Mouse (Mus musculus) induced T-regulatory cell, adult 2 months (primary cell): ENCODE results near the gene Orai1.

Experiments
- DNase-seq: peaks from one replicate; pipeline ENCODE4 v3.0.0-alpha.2; 2012; ENCODE audit warnings: low read depth

Orai1 gene

GRCm38 (mm10) chr5:122994910-122995309 is 20.0 kb upstream of the Orai1 start:
- DNase-seq: peak; percentile 84

DNA sequence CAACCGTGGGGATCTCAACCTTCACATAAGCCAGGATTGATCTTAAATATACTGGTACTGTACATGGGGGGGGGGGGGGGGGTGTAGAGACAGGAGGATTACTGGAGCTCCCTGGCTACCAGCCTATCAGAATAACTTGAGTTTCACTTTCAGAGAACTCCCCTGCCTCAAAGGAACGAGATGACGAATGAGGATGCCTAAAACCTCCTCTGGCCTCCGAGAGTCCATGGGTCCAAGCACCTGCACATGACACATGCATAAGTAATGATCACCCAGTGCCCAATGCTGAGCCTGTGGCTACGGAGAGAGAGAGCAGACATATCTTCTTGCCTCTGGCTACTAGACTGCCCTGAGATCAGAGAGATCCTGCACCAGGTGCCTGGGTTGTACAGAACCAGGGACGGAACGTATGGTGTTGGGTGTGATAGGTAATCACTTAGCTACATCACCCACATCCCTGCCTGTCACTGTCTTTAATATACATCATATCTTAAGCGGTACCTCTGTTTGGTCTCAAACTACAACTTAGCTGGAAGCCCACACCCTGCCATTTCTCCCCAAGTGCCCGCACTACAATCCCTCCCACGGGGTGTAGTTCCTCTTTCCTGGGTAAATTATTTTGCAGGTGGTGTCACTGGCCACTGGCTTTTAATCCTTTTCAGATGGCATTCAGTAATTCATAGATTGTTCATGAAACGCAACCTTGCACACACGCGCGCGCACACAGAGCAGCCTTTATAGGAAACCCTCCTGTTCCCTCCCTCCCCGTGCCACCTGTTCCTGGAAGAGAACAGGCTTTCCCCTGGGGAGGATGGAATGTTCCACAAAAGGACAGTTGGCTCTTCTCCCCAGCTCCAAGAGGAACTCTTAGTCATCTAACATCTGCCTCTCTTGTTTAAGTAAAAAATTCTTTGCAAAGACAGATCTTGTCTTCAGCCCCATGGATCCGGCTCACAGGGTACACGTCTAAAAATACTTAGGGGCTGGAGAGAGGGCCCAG is 17.4 kb upstream of the Orai1 start:
- DNase-seq: no peak

- no peak for DNase-seq
These were observed 14.0 kb upstream of the Orai1 start for GRCm38 (mm10) chr5:123000901-123001300.

DNA sequence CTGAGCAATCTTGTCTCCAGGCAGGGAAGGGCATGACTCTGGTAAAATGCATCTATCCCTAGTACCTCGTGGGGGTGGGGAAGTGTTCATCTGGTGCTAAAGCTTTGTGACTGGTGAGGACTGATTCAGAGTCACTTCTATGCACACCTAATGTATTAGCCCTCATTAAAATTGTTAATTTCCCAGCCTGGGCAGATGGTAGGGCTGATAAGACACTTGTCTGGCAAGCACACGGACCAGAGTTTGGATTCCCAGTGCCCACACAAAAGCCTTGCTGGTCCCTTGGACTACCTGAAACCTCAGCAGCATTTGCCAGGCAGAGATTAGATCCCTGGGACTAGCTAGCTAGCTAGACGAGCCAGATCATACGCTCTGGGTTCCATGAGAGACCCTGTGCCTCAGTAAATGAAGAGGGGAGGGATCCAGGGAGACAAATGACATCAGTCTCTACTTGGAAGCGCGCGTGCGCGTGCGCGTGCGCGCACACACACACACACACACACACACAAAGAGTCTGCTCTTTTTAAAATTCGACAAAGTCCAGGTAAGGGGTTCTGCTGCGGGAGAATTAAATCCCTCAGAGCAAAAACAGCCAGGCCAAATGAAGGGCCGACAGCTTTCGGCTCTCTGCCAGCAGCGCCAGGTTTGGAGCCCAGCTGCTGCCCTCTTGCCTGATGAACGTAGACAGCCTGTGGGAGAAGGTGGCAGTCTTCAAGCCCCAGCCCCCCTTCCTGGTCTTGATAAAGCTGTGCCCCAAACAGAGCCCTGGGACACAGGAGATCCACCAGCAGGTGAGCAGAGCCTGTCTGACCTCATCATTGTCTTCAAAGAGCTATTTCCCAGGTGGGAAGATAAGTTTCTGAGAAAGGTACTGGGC is 8.9 kb upstream of the Orai1 start:
- no peak for DNase-seq

- no peak for DNase-seq
These were observed 5.9 kb upstream of the Orai1 start for GRCm38 (mm10) chr5:123008877-123009493.

- DNase-seq: no peak
These were observed 5.0 kb upstream of the Orai1 start for GRCm38 (mm10) chr5:123009873-123010272.

- peak; percentile 65 for DNase-seq
These were observed 4.1 kb upstream of the Orai1 start for GRCm38 (mm10) chr5:123010806-123011205.

GRCm38 (mm10) chr5:123011705-123012104 is 3.2 kb upstream of the Orai1 start:
- DNase-seq: peak; percentile 48

GRCm38 (mm10) chr5:123013599-123014315 is 1.1 kb upstream of the Orai1 start:
- peak; percentile 89 for DNase-seq

GRCm38 (mm10) chr5:123015915-123016314 is 1.0 kb downstream of the Orai1 start:
- DNase-seq: peak; percentile 90

GRCm38 (mm10) chr5:123017504-123017903 is 2.6 kb downstream of the Orai1 start:
- peak; percentile 58 for DNase-seq

GRCm38 (mm10) chr5:123019336-123020016 is 4.6 kb downstream of the Orai1 start:
- DNase-seq: peak; percentile 46

GRCm38 (mm10) chr5:123020426-123020825 is 5.6 kb downstream of the Orai1 start:
- DNase-seq: no peak

GRCm38 (mm10) chr5:123021438-123021837 is 6.6 kb downstream of the Orai1 start:
- peak; percentile 71 for DNase-seq

GRCm38 (mm10) chr5:123023049-123023448 is 8.2 kb downstream of the Orai1 start:
- DNase-seq: no peak

- DNase-seq: no peak
These were observed 9.4 kb downstream of the Orai1 start for GRCm38 (mm10) chr5:123024312-123024711.

DNA sequence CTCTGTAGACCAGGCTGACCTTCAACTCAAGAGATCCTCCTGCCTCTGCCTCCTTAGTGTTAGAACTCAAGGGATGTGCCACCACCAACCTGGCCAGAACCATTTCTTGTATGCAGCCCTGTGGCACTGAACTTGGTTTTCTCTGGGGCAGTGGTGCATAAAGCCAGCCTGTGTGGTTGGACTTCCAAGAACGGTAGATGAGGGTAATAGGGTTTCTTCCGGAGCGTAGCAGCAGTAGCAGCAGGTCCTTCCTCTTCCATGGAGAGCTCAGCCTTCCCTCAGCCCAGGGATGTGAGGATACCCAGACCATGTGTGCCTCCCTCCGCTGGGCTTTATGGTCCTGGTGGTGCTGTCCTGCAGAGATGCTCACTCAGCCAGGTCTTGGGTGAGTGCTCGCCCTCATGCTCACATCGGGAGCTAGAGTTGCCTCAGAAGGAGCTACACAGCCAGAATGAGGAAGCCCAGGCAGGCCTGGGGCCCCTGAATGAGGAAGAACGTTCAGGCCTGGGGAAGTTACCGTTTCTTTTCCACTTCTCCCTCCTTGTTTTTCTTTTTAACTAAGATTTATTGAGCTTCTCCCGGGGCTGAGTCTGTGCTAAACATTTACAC is 10.2 kb downstream of the Orai1 start:
- DNase-seq: no peak

- no peak for DNase-seq
These were observed 11.5 kb downstream of the Orai1 start for GRCm38 (mm10) chr5:123026414-123026813.

GRCm38 (mm10) chr5:123027436-123027835 is 12.6 kb downstream of the Orai1 start:
- no peak for DNase-seq

GRCm38 (mm10) chr5:123029729-123030128 is 14.9 kb downstream of the Orai1 start:
- DNase-seq: no peak
